9 mouse cellular contexts compared by ENCODE assay signal in genomic region chr10:75828500-75828931, GRCm38 (mm10). TPM values are rescaled to one million over a fixed set of nuclear protein-coding genes. Genes with fewer than 3 reads are reported as not detected.
DNase-seq lines count a peak whose midpoint lies in the region; ATAC-seq and TF ChIP-seq lines count a peak whose summit lies in the region.
"Had no signal": no experiment of that assay in that cellular context is flagged by ENCODE, and none has a peak within 500 bp of the region (broad histone marks: within the 10 kb centered on the region; RNA-seq: fewer than 3 reads in every experiment).

No protein-coding gene starts in this region.

- no peaks in the 10 kb centered on the region; the same call in 1 of the 2 replicates for H3K36me3 ChIP-seq in kidney, adult 2 months (ENCODE audit: control insufficient read depth, insufficient read depth, low read length)
- no peaks in the 10 kb centered on the region for H3K36me3 ChIP-seq in kidney, embryonic 15.5 days

- DNase-seq in kidney, adult 2 months = peak; percentile 80
- DNase-seq in NIH3T3 (ENCODE audit: low read depth) = peak; percentile 90
- DNase-seq in cerebellum, adult 9-11 months = peak; percentile 90
- DNase-seq in heart, postnatal 4 days = peak; percentile 57
- DNase-seq in lung, postnatal 14 days = peak; percentile 28
- DNase-seq in embryo, embryonic 10 days (ENCODE audit: low spot score) = no peak
- no peak for DNase-seq in c-Kit-positive CD71-positive TER-119-positive erythroid progenitor cells, embryonic 14.5 days (ENCODE audit: low spot score)

- no peak for TF ChIP-seq POLR2A in kidney, adult 2 months (IDR thresholded peaks at IDR 0.05; ENCODE audit: low read depth, low read length)

- no peak overlapping the region for H3K4me2 ChIP-seq in kidney, embryonic 15.5 days

- H3K9ac ChIP-seq in kidney, embryonic 15.5 days = no peak overlapping the region

- no peak for TF ChIP-seq CTCF in kidney, adult 2 months (conservative IDR thresholded peaks at IDR 0.05; ENCODE audit: insufficient read depth, insufficient read length, low read depth, low read length)

- H3K27ac ChIP-seq in kidney, adult 2 months (ENCODE audit: insufficient read depth, low read depth, low read length) = no peak overlapping the region
- H3K27ac ChIP-seq in kidney, embryonic 15.5 days = no peak overlapping the region

- no peaks in the 10 kb centered on the region for H3K9me3 ChIP-seq in kidney, embryonic 15.5 days (replicated peaks)

- no peak for ATAC-seq in kidney, embryonic 15.5 days (replicated peaks; ENCODE audit: low FRiP score)

- H3K27me3 ChIP-seq in kidney, adult 2 months (replicated peaks; ENCODE audit: control insufficient read depth, insufficient read depth, low read length) = no peaks in the 10 kb centered on the region
- H3K27me3 ChIP-seq in kidney, embryonic 15.5 days = no peaks in the 10 kb centered on the region

- H3K4me1 ChIP-seq in kidney, adult 2 months (ENCODE audit: control insufficient read depth, insufficient read depth, low read length) = peaks cover 9% of the 10 kb centered on the region
- peaks cover 13% of the 10 kb centered on the region for H3K4me1 ChIP-seq in kidney, embryonic 15.5 days

- H3K4me3 ChIP-seq in kidney, adult 2 months (ENCODE audit: insufficient read depth, low read depth, low read length) = no peak overlapping the region
- H3K4me3 ChIP-seq in kidney, embryonic 15.5 days (replicated peaks) = no peak overlapping the region

RNA-seq across cellular contexts. Expression of gene Gstt4, which starts 6.2 kb away (rescaled TPM):
- 0.11 and 0.23 TPM in 2 replicates for polyA plus RNA-seq in kidney, adult 2 months (2012; rRNA removed)
- polyA plus RNA-seq in kidney, embryonic 15.5 days (2015; fragmentation: Nextera tagmentation; extraction: Ambion mirVana) = not detected in 2 replicates
- total RNA-seq in heart, postnatal 4 days (2021) = not detected
- polyA plus RNA-seq: heart, postnatal 0 days had no signal

RNA-seq across cellular contexts. Expression of gene Gstt2, which starts 8.7 kb away (rescaled TPM):
- 1,054 and 1,473 TPM in 2 replicates for polyA plus RNA-seq in kidney, adult 2 months (2012; rRNA removed)
- 38.2 and 39.6 TPM in 2 replicates for polyA plus RNA-seq in kidney, embryonic 15.5 days (2015; fragmentation: Nextera tagmentation; extraction: Ambion mirVana)
- 1 to 10 TPM; 8.7 to 9.6 TPM for total RNA-seq in heart, postnatal 4 days (2021)

RNA-seq across cellular contexts. Expression of gene Gstt1, which starts 30.1 kb away (rescaled TPM):
- 492 and 514 TPM in 2 replicates for polyA plus RNA-seq in kidney, adult 2 months (2012; rRNA removed)
- 12.6 and 15.8 TPM in 2 replicates for polyA plus RNA-seq in kidney, embryonic 15.5 days (2015; fragmentation: Nextera tagmentation; extraction: Ambion mirVana)
- 1 to 10 TPM; 3.5 to 4.4 TPM for total RNA-seq in heart, postnatal 4 days (2021)

RNA-seq across cellular contexts. Expression of gene Mif, which starts 31.5 kb away (rescaled TPM):
- 3,280 and 4,796 TPM in 2 replicates for polyA plus RNA-seq in kidney, adult 2 months (2012; rRNA removed)
- polyA plus RNA-seq in kidney, embryonic 15.5 days (2015; fragmentation: Nextera tagmentation; extraction: Ambion mirVana) = 2,032 and 2,056 TPM in 2 replicates
- 100 to 1,000 TPM; 422 to 490 TPM for total RNA-seq in heart, postnatal 4 days (2021)

RNA-seq across cellular contexts. Expression of gene Gstt3, which starts 47.3 kb away (rescaled TPM):
- polyA plus RNA-seq in kidney, adult 2 months (2012; rRNA removed) = 97.4 and 108 TPM in 2 replicates
- 42.2 and 43.8 TPM in 2 replicates for polyA plus RNA-seq in kidney, embryonic 15.5 days (2015; fragmentation: Nextera tagmentation; extraction: Ambion mirVana)
- total RNA-seq in heart, postnatal 4 days (2021) = 1 to 10 TPM; 1.2 to 1.3 TPM

Comparison
In these comparisons a context has a peak if more than half of its experiments do, and no peak if none do; other contexts are left out.
1. RNA of gene Gstt2, which starts 8.7 kb away (polyA plus RNA-seq): 1,054 to 1,473 TPM in kidney, adult 2 months; 38.2 to 39.6 TPM in kidney, embryonic 15.5 days; every median in the first group is over 10 times any median in the second.
2. RNA of gene Gstt1, which starts 30.1 kb away (polyA plus RNA-seq): 492 to 514 TPM in kidney, adult 2 months; 12.6 to 15.8 TPM in kidney, embryonic 15.5 days; every median in the first group is over 10 times any median in the second.
3. DNase-seq: peak in kidney, adult 2 months (single experiment), NIH3T3 (single experiment), cerebellum, adult 9-11 months (single experiment), heart, postnatal 4 days (single experiment) and lung, postnatal 14 days (single experiment); none in embryo, embryonic 10 days (single experiment) and c-Kit-positive CD71-positive TER-119-positive erythroid progenitor cells, embryonic 14.5 days (single experiment).